ENCODE assay signal across 26 mouse cellular contexts in the genomic region with DNA sequence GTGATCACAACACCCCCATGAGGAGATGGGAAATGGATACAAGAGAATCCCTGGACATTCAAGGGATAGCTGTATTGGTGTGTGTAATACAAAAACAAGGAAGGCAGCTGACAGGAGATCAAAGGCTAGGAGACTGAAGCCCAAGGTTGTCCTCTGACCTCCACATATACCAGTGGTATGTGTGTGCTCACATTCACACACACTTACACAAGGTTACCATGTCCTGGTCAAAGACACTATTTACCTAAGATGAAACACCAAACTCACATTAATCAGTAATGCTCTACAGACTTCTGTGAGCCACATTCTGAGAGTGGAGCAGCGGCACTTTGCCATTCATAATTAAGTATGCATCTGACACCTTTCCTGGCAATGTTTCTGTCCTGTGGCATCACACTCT. TPM values are rescaled to one million over a fixed set of nuclear protein-coding genes. Genes with fewer than 3 reads are reported as not detected.
"Had no signal": no experiment of that assay in that cellular context is flagged by ENCODE, and none has a peak within 500 bp of the region (broad histone marks: within the 10 kb centered on the region; RNA-seq: fewer than 3 reads in every experiment).

No protein-coding gene starts in this region.

- ATAC-seq: midbrain, embryonic 16.5 days had no signal

- H3K9me3 ChIP-seq: midbrain, embryonic 10.5 days; midbrain, embryonic 12.5 days; neural tube, embryonic 13.5 days; neural tube, embryonic 15.5 days had no signal

- H3K4me3 ChIP-seq: midbrain, embryonic 10.5 days; midbrain, embryonic 12.5 days; myocyte; neural tube, embryonic 13.5 days; neural tube, embryonic 15.5 days had no signal

- H3K9ac ChIP-seq: lung, embryonic 14.5 days; midbrain, embryonic 12.5 days; neural tube, embryonic 13.5 days; neural tube, embryonic 15.5 days had no signal

- H3K36me3 ChIP-seq: midbrain, embryonic 10.5 days; midbrain, embryonic 12.5 days; neural tube, embryonic 13.5 days; neural tube, embryonic 15.5 days had no signal

- H3K4me2 ChIP-seq: lung, embryonic 14.5 days; midbrain, embryonic 12.5 days; neural tube, embryonic 13.5 days; neural tube, embryonic 15.5 days had no signal

- H3K27ac ChIP-seq: midbrain, embryonic 10.5 days; midbrain, embryonic 12.5 days; neural tube, embryonic 13.5 days; neural tube, embryonic 15.5 days had no signal

- DNase-seq: lung, embryonic 14.5 days; lung, postnatal 10 days; lung, postnatal 4 days; midbrain, embryonic 14.5 days; retina, postnatal 1 day; right cerebral cortex, adult 18-20 months; right cerebral cortex, postnatal 25 days; right cerebral cortex, postnatal 4 days; spleen, adult 18-20 months; thymus, adult 2 months; thymus, postnatal 25 days; thymus, postnatal 4 days had no signal

- H3K4me1 ChIP-seq: midbrain, embryonic 10.5 days; midbrain, embryonic 12.5 days; neural tube, embryonic 13.5 days; neural tube, embryonic 15.5 days had no signal

RNA-seq across cellular contexts. Expression of a gene that starts 7.8 kb away (rescaled TPM):
- total RNA-seq: megakaryocyte, adult 5-6 weeks; megakaryocyte-erythroid progenitor cell, adult 5-6 weeks had no signal
- polyA plus RNA-seq: myocyte had no signal

RNA-seq across cellular contexts. Expression of a gene that starts 21.0 kb away (rescaled TPM):
- total RNA-seq: megakaryocyte, adult 5-6 weeks; megakaryocyte-erythroid progenitor cell, adult 5-6 weeks had no signal
- polyA plus RNA-seq: lung, embryonic 14.5 days; lung, embryonic 16.5 days; midbrain, embryonic 10.5 days; midbrain, embryonic 12.5 days; midbrain, embryonic 14.5 days; midbrain, embryonic 16.5 days; myocyte; neural tube, embryonic 11.5 days; neural tube, embryonic 13.5 days; neural tube, embryonic 15.5 days; small intestine, adult 2 months; stomach, embryonic 14.5 days; stomach, embryonic 16.5 days; urinary bladder, adult 2 months had no signal
